Mouse (Mus musculus): ENCODE data around the gene March6. TPM values are rescaled to one million over a fixed set of nuclear protein-coding genes. Genes with fewer than 3 reads are reported as not detected.

The March6 gene
- polyA plus RNA-seq, 1 experiment = 26.7 TPM

- Histone ChIP-seq H3K36me3 (ENCODE audit: control insufficient read depth, insufficient read depth, low read length) (no peaks in the 10 kb centered on the region; the same call in none of the 2 replicates), H3K4me3 (ENCODE audit: control insufficient read depth, low read depth, low read length) (no peak overlapping the region), H3K4me1 (ENCODE audit: control insufficient read depth, insufficient read depth, low read length) (no peaks in the 10 kb centered on the region), H3K27ac (ENCODE audit: control insufficient read depth, insufficient read depth, low read depth, low read length) (no peak overlapping the region), H3K27me3 (ENCODE audit: control insufficient read depth, insufficient read depth, low read length) (no peaks in the 10 kb centered on the region)
- TF ChIP-seq CTCF (IDR thresholded peaks at IDR 0.05; ENCODE audit: control insufficient read depth, insufficient read depth, insufficient replicate concordance, low read depth, low read length) = no peak
- TF ChIP-seq POLR2A (IDR thresholded peaks at IDR 0.05; ENCODE audit: control insufficient read depth, low read depth, low read length) = no peak
Measured at GRCm38 (mm10) chr15:31487407-31487806, 43.4 kb downstream of the March6 start.

DNA sequence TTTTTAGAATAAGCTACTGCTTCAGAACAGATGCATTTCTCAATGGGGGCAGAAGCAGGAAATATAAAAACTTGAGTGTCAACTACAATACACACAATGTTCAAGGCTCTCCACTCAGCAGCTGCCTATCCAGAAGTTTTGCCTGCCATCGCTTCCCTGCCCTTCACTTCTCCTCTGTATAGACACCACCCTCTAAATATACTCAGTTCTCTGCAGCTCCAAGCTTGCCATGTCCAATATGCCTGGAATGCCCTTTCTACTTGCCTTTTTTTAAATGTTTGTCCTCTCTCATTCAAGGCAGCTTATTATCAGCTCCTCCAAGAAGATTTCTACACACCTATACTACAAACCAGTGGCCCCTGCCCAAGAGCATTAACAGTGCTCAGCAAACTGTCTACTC, 54.2 kb downstream of the March6 start:
- H3K27me3 ChIP-seq (ENCODE audit: control insufficient read depth, insufficient read depth, low read length) = no peaks in the 10 kb centered on the region
- no peaks in the 10 kb centered on the region; the same call in 1 of the 2 replicates for H3K36me3 ChIP-seq (ENCODE audit: control insufficient read depth, insufficient read depth, low read length)
- H3K4me3 ChIP-seq (ENCODE audit: control insufficient read depth, low read depth, low read length) = no peak overlapping the region
- H3K4me1 ChIP-seq (ENCODE audit: control insufficient read depth, insufficient read depth, low read length) = no peaks in the 10 kb centered on the region
- no peak for TF ChIP-seq CTCF (IDR thresholded peaks at IDR 0.05; ENCODE audit: control insufficient read depth, insufficient read depth, insufficient replicate concordance, low read depth, low read length)
- TF ChIP-seq POLR2A (IDR thresholded peaks at IDR 0.05; ENCODE audit: control insufficient read depth, low read depth, low read length) = no peak
- H3K27ac ChIP-seq (ENCODE audit: control insufficient read depth, insufficient read depth, low read depth, low read length) = no peak overlapping the region

- Histone ChIP-seq H3K27me3 (ENCODE audit: control insufficient read depth, insufficient read depth, low read length) (no peaks in the 10 kb centered on the region), H3K4me1 (ENCODE audit: control insufficient read depth, insufficient read depth, low read length) (no peaks in the 10 kb centered on the region), H3K36me3 (ENCODE audit: control insufficient read depth, insufficient read depth, low read length) (no peaks in the 10 kb centered on the region; the same call in 1 of the 2 replicates), H3K27ac (ENCODE audit: control insufficient read depth, insufficient read depth, low read depth, low read length) (no peak overlapping the region), H3K4me3 (ENCODE audit: control insufficient read depth, low read depth, low read length) (no peak overlapping the region)
- TF ChIP-seq CTCF (IDR thresholded peaks at IDR 0.05; ENCODE audit: control insufficient read depth, insufficient read depth, insufficient replicate concordance, low read depth, low read length) = no peak
- no peak for TF ChIP-seq POLR2A (IDR thresholded peaks at IDR 0.05; ENCODE audit: control insufficient read depth, low read depth, low read length)
Measured at GRCm38 (mm10) chr15:31472645-31473574, 57.9 kb downstream of the March6 start.

GRCm38 (mm10) chr15:31471529-31471928, 59.3 kb downstream of the March6 start:
- no peaks in the 10 kb centered on the region for H3K27me3 ChIP-seq (ENCODE audit: control insufficient read depth, insufficient read depth, low read length)
- no peaks in the 10 kb centered on the region for H3K4me1 ChIP-seq (ENCODE audit: control insufficient read depth, insufficient read depth, low read length)
- no peak overlapping the region for H3K27ac ChIP-seq (ENCODE audit: control insufficient read depth, insufficient read depth, low read depth, low read length)
- no peak overlapping the region for H3K4me3 ChIP-seq (ENCODE audit: control insufficient read depth, low read depth, low read length)
- H3K36me3 ChIP-seq (ENCODE audit: control insufficient read depth, insufficient read depth, low read length) = no peaks in the 10 kb centered on the region; the same call in 1 of the 2 replicates
- TF ChIP-seq CTCF (IDR thresholded peaks at IDR 0.05; ENCODE audit: control insufficient read depth, insufficient read depth, insufficient replicate concordance, low read depth, low read length) (no peak), POLR2A (IDR thresholded peaks at IDR 0.05; ENCODE audit: control insufficient read depth, low read depth, low read length) (no peak)

- no peak for TF ChIP-seq POLR2A (IDR thresholded peaks at IDR 0.05; ENCODE audit: control insufficient read depth, low read depth, low read length)
- no peak for TF ChIP-seq CTCF (IDR thresholded peaks at IDR 0.05; ENCODE audit: control insufficient read depth, insufficient read depth, insufficient replicate concordance, low read depth, low read length)
- no peak overlapping the region for H3K27ac ChIP-seq (ENCODE audit: control insufficient read depth, insufficient read depth, low read depth, low read length)
- H3K36me3 ChIP-seq (ENCODE audit: control insufficient read depth, insufficient read depth, low read length) = no peaks in the 10 kb centered on the region; the same call in 1 of the 2 replicates
- H3K4me3 ChIP-seq (ENCODE audit: control insufficient read depth, low read depth, low read length) = no peak overlapping the region
- no peaks in the 10 kb centered on the region for H3K27me3 ChIP-seq (ENCODE audit: control insufficient read depth, insufficient read depth, low read length)
- H3K4me1 ChIP-seq (ENCODE audit: control insufficient read depth, insufficient read depth, low read length) = no peaks in the 10 kb centered on the region
Measured at GRCm38 (mm10) chr15:31469497-31469896, 61.4 kb downstream of the March6 start.

DNA sequence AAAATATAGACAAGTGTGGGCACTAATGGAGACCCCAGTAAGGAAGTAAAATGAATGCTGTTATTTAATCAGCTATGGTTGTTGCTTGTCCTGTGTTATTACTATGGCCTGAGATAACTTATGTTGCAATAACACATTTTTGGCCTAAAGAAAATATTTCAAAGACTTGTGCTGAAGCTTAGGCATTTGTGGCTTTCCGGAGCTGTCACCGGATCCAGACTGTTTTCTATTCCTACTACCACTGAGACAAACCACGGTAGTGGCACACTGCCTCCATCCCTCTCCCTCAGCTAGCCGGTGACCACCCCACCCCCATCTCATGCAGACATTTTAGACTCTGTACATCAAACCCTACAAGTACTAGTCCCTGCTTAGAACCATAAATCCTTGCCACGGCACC, 62.0 kb downstream of the March6 start:
- no peak overlapping the region for H3K27ac ChIP-seq (ENCODE audit: control insufficient read depth, insufficient read depth, low read depth, low read length)
- no peaks in the 10 kb centered on the region for H3K27me3 ChIP-seq (ENCODE audit: control insufficient read depth, insufficient read depth, low read length)
- TF ChIP-seq CTCF (IDR thresholded peaks at IDR 0.05; ENCODE audit: control insufficient read depth, insufficient read depth, insufficient replicate concordance, low read depth, low read length) (no peak), POLR2A (IDR thresholded peaks at IDR 0.05; ENCODE audit: control insufficient read depth, low read depth, low read length) (no peak)
- H3K36me3 ChIP-seq (ENCODE audit: control insufficient read depth, insufficient read depth, low read length) = peaks cover 2% of the 10 kb centered on the region
- H3K4me3 ChIP-seq (ENCODE audit: control insufficient read depth, low read depth, low read length) = no peak overlapping the region
- no peaks in the 10 kb centered on the region for H3K4me1 ChIP-seq (ENCODE audit: control insufficient read depth, insufficient read depth, low read length)

DNA sequence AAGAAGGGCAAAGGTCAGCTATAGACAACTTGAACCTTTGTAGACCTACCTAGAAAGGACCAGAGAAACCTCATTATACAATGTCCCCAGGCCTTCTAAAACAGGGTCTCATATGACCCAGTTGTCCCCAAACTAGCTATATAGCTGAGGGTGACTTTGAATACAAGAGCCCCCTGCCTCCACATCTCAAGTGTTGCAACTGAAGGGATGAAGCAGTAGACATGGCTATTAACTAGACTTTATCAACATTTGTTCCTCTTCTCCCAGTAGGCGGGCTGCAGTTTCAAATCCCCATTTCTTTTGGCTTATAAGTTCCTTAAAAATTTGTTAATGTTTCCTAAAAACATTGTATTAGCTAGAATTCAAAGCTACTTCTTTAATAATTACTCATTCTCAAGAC, 64.1 kb downstream of the March6 start:
- H3K4me1 ChIP-seq (ENCODE audit: control insufficient read depth, insufficient read depth, low read length) = no peaks in the 10 kb centered on the region
- no peak overlapping the region for H3K4me3 ChIP-seq (ENCODE audit: control insufficient read depth, low read depth, low read length)
- TF ChIP-seq POLR2A (IDR thresholded peaks at IDR 0.05; ENCODE audit: control insufficient read depth, low read depth, low read length) = no peak
- no peak for TF ChIP-seq CTCF (IDR thresholded peaks at IDR 0.05; ENCODE audit: control insufficient read depth, insufficient read depth, insufficient replicate concordance, low read depth, low read length)
- H3K27me3 ChIP-seq (ENCODE audit: control insufficient read depth, insufficient read depth, low read length) = no peaks in the 10 kb centered on the region
- H3K36me3 ChIP-seq (ENCODE audit: control insufficient read depth, insufficient read depth, low read length) = peaks cover 2% of the 10 kb centered on the region
- no peak overlapping the region for H3K27ac ChIP-seq (ENCODE audit: control insufficient read depth, insufficient read depth, low read depth, low read length)

Measured in testis, adult 2 months (tissue).